Mouse (Mus musculus): ENCODE results near the gene Olfr556.

- TF ChIP-seq CTCF (IDR thresholded peaks at IDR 0.05; ENCODE audit: borderline replicate concordance, extremely low read depth, insufficient read depth, insufficient read length) (no peak), POLR2A (IDR thresholded peaks at IDR 0.05; ENCODE audit: borderline replicate concordance, extremely low read depth, insufficient read depth, insufficient read length, poor library complexity, severe bottlenecking) (no peak)
Observed at GRCm38 (mm10) chr7:102619608-102620007, 45.1 kb upstream of the Olfr556 start.

Data from brain, embryonic 14.5 days (tissue).